Mouse (Mus musculus) granulocyte monocyte progenitor cell, adult 5-6 weeks (primary cell): ENCODE data around the gene Hacd4. TPM values are rescaled to one million over a fixed set of nuclear protein-coding genes. Genes with fewer than 3 reads are reported as not detected.

ENCODE experiments used
- ATAC-seq: replicated peaks from 2 replicates; pipeline ENCODE4 v1.8.0; 2016; ENCODE audit warnings: mild to moderate bottlenecking, moderate TSS enrichment, inconsistent platforms; ENCODE audit not compliant: poor library complexity, severe bottlenecking
- total RNA-seq, 2 experiments: library from RNA; stranded (forward) in 1 of 2; stranded (reverse) in 1 of 2; fragments of 200-712, 200-1000 nt in 1 of 2; fragments of >200 nt in 1 of 2; fragmentation: Nextera tagmentation in 1 of 2; gene quantifications; 2 replicates each; pipeline ENCODE4 v1.2.3; 2014 to 2017

Hacd4 gene
- total RNA-seq, 2 experiments from 2014 or later: 2.8 to 4.9 TPM

- ATAC-seq: no peak
Measured at GRCm38 (mm10) chr4:88437166-88437565, 1.6 kb downstream of the Hacd4 start.

DNA sequence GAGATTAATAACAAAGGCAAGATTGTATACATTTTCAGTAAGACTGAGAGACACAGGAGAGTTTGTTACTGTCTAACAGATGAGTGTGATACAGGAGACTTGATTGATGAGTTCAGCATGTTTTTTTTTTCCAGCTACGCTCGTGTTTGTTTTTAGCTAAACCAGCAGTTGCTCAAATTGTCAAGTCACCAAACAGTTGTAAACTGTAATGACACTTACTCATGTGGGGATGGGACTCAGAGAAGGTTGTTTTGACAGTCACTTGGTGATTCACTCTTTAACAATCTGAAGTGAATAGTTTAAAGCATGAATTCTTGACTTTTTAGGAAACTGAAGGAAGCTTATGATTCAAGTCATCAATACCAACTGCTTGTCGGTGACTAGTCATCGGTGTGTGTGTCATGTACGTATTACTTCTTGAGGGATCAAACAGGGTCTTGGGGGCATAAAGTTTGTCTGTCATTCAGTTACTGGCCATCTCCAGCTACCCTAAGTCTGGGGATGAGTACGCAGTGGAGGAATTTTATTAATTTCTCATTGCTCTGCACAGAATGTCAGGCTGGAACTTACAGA lies 2.0 kb downstream of the Hacd4 start:
- ATAC-seq: no peak

DNA sequence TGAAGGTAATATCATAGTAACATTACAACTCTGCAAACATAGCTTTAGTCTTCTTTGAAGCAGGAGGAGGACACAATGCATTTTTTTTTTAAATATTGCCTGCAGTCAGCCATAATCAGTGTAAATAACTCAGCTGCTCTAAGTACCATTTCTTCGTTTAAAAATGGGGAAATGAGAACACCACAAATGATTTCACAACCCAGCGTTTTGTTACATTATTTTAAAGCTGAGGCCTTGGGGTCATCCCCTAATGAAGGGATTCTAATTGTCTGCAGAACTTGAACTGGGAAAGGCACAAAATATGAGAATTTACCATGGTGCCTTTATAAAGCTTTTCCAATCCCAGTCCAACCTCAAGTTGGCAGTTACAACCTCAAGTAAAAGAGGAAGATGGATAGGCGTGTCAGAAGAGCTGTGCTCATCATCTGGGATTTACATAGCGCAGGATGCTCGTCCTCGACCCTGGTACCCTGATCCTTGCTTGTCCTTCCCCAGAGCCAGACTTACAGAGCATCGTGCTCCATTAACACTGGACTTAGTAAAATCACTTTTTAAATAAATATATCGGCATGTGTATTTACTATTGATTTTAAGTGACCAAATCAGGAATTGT lies 6.2 kb downstream of the Hacd4 start:
- peak; percentile 97 for ATAC-seq

DNA sequence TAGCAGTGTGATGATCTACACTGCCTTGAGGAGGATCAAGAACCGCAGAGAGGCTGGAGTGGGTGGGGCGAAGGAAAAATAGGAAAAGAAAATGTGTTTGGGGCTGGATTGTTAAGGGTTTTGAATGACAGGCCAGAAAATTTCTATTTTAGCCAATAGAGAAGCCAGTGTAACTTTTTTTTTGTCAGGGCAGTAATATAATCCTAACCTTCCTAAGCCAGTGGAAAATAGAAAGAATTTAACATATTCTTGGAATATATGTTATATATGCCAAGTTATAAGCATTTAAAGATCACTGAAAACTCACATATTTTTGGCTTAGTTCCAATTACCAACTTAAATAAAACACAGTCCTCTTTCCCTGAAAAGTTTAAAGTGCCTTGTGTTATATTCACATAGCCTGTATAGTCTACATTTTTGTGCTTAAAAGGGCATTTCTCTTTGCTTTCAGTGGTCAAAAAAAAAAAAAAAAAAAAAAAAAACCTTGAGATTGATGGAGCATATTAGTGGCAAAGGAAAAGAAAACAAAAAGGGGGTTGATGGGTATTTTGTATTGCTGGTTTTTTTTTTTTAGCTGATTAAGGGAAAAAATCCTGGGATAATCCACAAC lies 11.0 kb downstream of the Hacd4 start:
- no peak for ATAC-seq

GRCm38 (mm10) chr4:88424563-88424962 lies 14.2 kb downstream of the Hacd4 start:
- ATAC-seq: no peak

- peak; percentile 77 for ATAC-seq
Measured at GRCm38 (mm10) chr4:88419378-88419777, 19.4 kb downstream of the Hacd4 start.

DNA sequence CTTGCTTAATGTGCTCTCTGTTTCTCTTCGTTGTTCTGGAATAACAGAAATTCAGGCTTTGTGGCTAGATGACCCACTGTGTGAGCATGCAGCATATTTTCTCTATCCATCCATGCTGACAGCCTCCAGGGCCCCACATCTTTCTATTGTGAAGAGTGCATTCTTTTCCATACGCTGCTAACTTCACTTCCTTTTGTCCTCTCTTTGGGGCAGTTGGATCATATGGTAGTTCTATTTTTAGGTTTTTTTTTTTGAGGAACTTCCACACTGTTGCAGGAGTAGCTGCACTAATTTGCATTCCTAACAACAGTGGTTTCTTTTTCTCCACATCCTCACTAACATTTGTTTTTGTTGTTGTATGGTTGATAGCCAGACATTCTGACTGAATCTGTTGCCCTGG lies 23.7 kb downstream of the Hacd4 start:
- ATAC-seq: peak; percentile 77

GRCm38 (mm10) chr4:88412331-88412730 lies 26.4 kb downstream of the Hacd4 start:
- ATAC-seq: no peak

DNA sequence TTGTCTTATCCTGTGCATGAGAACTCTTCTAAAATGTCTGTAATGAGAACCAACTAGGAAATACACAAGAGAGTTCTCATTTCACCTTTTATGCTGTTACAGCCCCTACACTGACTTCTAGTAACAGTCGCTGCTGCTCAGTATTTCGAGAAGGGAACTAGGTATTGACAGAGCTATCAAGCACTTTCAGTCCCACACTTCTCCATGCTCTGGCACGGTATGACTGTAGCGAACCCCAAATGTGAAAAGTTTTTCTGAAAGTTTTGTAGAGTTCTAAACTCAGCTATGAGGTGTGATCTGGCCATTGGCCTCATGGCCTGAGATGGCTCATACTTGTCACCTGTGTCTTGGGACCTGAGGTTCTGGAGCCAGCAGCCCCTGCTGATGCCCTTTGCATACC lies 29.4 kb downstream of the Hacd4 start:
- ATAC-seq: no peak

- peak; percentile 97 for ATAC-seq
Measured at GRCm38 (mm10) chr4:88406887-88407696, 31.6 kb downstream of the Hacd4 start.

DNA sequence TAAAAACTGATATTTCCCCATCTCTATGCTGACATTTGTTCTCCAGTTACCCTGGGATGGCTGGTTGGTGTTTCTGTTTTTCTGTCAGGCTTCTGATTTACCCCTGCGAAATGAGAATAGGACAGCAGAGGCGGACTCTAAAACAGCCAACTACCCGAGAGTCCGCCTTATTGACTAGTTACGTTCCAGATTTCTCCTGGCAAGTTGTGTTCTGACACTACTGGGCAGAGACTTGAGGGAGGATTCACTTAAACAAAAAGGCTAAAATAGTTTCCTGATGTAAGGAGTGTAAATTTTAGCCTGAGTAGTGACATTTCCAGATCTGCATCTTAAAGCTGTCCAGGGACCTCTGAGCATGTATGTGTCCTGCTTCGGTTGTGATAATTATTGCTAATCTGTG lies 35.8 kb downstream of the Hacd4 start:
- ATAC-seq: no peak

DNA sequence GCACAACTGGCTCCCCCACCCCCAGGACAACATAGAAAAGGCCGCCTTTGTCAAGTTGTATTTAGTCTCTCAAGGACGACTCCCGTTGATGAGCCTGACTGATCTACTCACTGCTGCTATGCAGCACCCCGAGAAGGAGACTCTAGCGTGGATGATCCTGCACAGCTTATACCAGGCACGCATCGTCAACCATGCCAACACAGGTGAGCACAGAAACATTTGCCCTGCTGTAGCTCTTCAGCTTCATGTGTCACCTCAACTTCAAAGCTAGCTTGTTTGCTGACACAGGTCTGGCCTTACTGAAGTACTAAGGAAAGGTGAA lies 37.8 kb downstream of the Hacd4 start:
- ATAC-seq: no peak

DNA sequence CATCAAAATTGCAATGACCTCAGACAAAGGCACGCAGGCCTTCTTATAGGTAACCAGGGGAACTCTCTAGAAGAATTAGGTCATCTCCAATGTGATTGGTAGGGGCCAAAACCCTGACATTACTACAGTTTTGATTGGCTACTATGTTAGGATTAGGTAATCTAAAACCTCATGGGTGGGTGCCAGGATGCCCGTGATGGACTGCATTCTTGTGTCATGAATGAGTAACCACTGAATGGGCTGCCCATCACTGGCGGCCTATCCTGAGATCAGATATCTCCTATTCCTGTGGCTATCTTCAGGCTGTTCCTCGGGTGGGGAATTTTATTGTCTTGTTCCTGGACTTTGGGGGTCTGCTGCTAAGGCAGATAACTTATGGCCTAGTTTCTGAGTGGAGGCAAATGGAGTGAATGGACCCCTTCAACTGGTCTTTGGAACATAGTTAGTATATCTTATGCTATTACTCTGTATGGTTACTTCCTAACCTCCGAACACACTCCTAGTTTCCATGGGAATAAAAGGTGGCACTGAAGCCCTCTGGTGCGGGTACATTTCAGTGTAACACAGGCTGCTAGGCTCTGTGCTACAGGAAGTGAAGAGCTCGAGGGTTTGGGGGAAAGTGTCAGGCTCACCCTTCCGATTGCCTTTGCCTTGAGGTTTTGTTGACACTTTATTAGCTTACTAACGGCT lies 38.3 kb downstream of the Hacd4 start:
- ATAC-seq: no peak

DNA sequence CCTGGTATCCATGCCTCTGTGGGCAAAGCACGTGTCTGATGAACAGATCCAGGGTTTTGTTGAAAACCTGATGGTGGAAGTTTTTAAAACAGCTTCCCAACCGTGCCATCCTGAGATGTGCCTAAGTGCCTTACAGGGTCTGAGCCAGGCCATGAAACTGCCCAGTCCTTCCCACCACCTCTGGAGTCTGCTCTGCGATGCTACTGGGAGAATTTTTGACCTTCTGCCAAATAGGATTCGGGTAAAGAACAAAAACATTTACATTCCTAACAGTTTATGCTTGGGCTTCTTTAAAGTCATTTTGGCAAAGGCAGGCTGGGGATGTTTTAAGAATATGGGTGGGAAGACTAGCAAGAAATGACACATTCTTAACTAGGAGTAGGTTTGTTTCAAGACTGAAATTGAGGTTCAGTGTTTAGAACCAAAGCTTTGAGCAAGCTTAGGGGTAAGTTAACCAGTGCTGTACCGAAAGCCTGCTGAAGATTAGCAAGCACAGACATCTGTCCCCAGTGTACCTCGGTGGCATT lies 41.7 kb downstream of the Hacd4 start:
- no peak for ATAC-seq

DNA sequence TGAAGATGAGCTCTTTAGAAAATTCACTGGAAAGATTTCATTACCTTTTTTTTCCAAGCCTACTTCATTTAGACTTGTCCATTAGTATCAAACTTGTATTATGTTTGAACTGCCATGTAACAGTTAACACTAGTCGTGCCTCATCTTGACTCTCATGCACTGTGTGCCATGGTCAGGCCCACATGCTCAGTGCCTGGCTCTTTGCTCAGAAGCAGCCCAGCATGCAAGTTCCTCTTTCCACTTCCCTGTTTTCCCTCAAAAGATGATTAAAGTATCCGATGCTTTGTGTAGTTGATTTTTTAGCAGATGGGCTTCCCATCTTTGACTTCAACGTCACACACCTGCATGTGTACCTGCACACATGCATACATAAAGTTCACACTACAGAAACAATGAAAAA lies 43.0 kb downstream of the Hacd4 start:
- ATAC-seq: peak; percentile 98

- ATAC-seq: peak; percentile 76
Measured at GRCm38 (mm10) chr4:88390596-88390995, 48.1 kb downstream of the Hacd4 start.

DNA sequence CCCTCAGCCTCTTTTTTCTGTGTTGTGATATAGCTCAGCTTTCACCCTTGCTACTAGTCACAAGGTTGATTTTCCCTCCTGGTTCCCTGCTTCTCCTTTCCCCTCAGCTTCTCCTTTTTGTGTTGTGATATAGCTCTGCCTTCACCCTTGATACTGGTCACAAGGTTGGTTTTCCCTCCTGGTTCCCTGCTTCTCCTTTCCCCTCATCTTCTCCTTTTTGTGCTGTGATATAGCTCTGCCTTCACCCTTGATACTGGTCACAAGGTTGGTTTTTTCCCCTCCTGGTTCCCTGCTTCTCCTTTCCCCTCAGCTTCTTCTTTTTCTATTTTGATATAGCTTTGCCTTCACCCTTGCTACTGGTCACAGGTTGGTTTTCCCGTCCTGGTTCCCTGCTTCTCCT lies 48.7 kb downstream of the Hacd4 start:
- ATAC-seq: peak; percentile 53

GRCm38 (mm10) chr4:88372293-88373224 lies 66.2 kb downstream of the Hacd4 start:
- no peak for ATAC-seq

DNA sequence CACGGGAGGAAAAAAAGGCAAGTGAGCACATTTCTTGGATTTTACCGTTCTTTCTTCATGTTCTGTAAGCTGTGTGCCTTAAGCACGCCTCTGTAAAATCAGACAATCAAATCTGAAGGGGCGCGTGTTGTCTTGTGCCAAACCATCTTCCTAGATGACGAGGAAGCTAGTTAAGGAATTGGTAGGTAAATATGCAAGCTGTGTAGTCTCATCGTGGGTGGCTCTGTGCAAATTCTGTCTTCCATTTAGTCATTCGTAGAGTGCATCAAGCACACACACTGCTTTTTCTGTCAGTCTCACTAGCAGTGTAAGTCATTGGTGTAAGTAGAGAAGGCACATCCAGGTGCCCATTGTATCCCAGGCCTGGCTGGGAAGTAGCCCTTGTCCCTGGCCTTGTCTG lies 67.9 kb downstream of the Hacd4 start:
- ATAC-seq: no peak

- ATAC-seq: no peak
Measured at GRCm38 (mm10) chr4:88369951-88370350, 68.8 kb downstream of the Hacd4 start.
